Mouse (Mus musculus): Measurements from ENCODE around the gene Wdr47. TPM values are rescaled to one million over a fixed set of nuclear protein-coding genes. Genes with fewer than 3 reads are reported as not detected.

Gene Wdr47
- total and polyA plus RNA-seq, 3 experiments, result 2.5 to 3.8 TPM; not detected in 1

- TF ChIP-seq BHLHE40 (IDR thresholded peaks at IDR 0.05; ENCODE audit: borderline replicate concordance, low read depth, low read length) (no peak), RCOR1 (IDR thresholded peaks at IDR 0.05; ENCODE audit: low read depth, low read length) (no peak), MAFK (IDR thresholded peaks at IDR 0.05; ENCODE audit: borderline replicate concordance, low read depth, low read length) (no peak), CHD1 (IDR thresholded peaks at IDR 0.05; ENCODE audit: low read depth, low read length) (no peak), SIN3A (IDR thresholded peaks at IDR 0.05; ENCODE audit: low read length) (no peak), NELFE (IDR thresholded peaks at IDR 0.05; ENCODE audit: low read depth, low read length) (no peak), POLR2AphosphoS5 (IDR thresholded peaks at IDR 0.05; ENCODE audit: borderline replicate concordance, low read depth, low read length) (no peak), UBTF (IDR thresholded peaks at IDR 0.05; ENCODE audit: borderline replicate concordance, insufficient read depth, low read depth, low read length) (no peak), E2F4 (IDR thresholded peaks at IDR 0.05; ENCODE audit: borderline replicate concordance, low read depth, low read length) (no peak), POLR2AphosphoS2 (IDR thresholded peaks at IDR 0.05; ENCODE audit: low read length) (no peak), NRF1 (IDR thresholded peaks at IDR 0.05; ENCODE audit: insufficient read depth, low read depth, low read length, poor library complexity, severe bottlenecking) (no peak), ZKSCAN1 (IDR thresholded peaks at IDR 0.05; ENCODE audit: low read depth, low read length) (no peak), USF2 (IDR thresholded peaks at IDR 0.05; ENCODE audit: borderline replicate concordance in 1 of 2, insufficient read depth in 1 of 2, low read depth in 1 of 2, low read length in 2 of 2) (no peak), CHD2 (IDR thresholded peaks at IDR 0.05; ENCODE audit: low read length) (no peak), USF1 (IDR thresholded peaks at IDR 0.05; ENCODE audit: low read depth, low read length) (no peak), GABPA (IDR thresholded peaks at IDR 0.05; ENCODE audit: low read depth, low read length) (no peak), KAT2A (conservative IDR thresholded peaks at IDR 0.05; ENCODE audit: low read depth, low read length) (no peak)
- no peaks in the 10 kb centered on the region for H3K9me3 ChIP-seq (replicated peaks; ENCODE audit: insufficient read depth, low read length)
- no peak overlapping the region for H3K4me3 ChIP-seq (ENCODE audit: control insufficient read depth in 1 of 2, insufficient read depth in 1 of 2, low read depth in 2 of 2, low read length in 2 of 2)
- no peaks in the 10 kb centered on the region for H3K79me2 ChIP-seq (ENCODE audit: control insufficient read depth, insufficient read depth, low read length, poor library complexity)
- H3K36me3 ChIP-seq (ENCODE audit: control insufficient read depth in 1 of 2, insufficient read depth in 2 of 2, low read length in 2 of 2), result no peaks in the 10 kb centered on the region; a peak in 1 of 4 replicates
- no peaks in the 10 kb centered on the region for H3K27me3 ChIP-seq (ENCODE audit: control insufficient read depth in 1 of 2, insufficient read depth in 2 of 2, low read length in 2 of 2)
- H3K4me1 ChIP-seq (ENCODE audit: control insufficient read depth in 1 of 2, insufficient read depth in 2 of 2, low read length in 2 of 2), result no peaks in the 10 kb centered on the region
- H3K27ac ChIP-seq (ENCODE audit: control insufficient read depth, low read depth, low read length), result no peak overlapping the region
- no peak overlapping the region for H3K9ac ChIP-seq (ENCODE audit: control insufficient read depth, low read depth, low read length, poor library complexity, severe bottlenecking)
- no peak for DNase-seq (ENCODE audit: low read depth, low spot score)
Measured at GRCm38 (mm10) chr3:108689979-108690378, 98.9 kb downstream of the Wdr47 start.

DNA sequence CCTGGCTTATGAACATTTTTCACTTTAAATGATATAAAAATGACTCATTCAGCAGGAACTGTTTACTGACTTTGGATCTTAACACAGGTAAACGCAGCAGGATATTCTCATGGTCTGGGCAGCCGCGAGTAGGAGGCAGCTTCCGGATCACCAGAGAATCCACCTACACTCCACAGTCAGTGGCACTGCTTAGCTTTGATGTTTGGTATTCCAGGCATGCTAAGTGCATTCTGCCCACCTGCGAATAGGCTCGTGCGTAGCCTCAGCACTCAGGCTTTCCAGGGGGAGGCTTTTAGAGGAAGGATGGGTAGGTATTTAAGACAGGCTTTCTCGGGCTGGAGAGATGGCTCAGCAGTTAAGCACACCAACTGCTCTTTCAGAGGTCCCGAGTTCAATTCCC is 103.2 kb downstream of the Wdr47 start:
- H3K36me3 ChIP-seq (ENCODE audit: control insufficient read depth in 1 of 2, insufficient read depth in 2 of 2, low read length in 2 of 2), result peaks cover 0 to 8% of the 10 kb centered on the region in 2 experiments; a peak in 3 of 4 replicates
- no peak for DNase-seq (ENCODE audit: low read depth, low spot score)

More for the DNA sequence above, 103.2 kb downstream of the Wdr47 start:
- no peaks in the 10 kb centered on the region for H3K79me2 ChIP-seq (ENCODE audit: control insufficient read depth, insufficient read depth, low read length, poor library complexity)
- H3K9ac ChIP-seq (ENCODE audit: control insufficient read depth, low read depth, low read length, poor library complexity, severe bottlenecking), result no peak overlapping the region
- no peak overlapping the region for H3K4me3 ChIP-seq (ENCODE audit: control insufficient read depth in 1 of 2, insufficient read depth in 1 of 2, low read depth in 2 of 2, low read length in 2 of 2)
- no peak overlapping the region for H3K27ac ChIP-seq (ENCODE audit: control insufficient read depth, low read depth, low read length)
- no peaks in the 10 kb centered on the region for H3K27me3 ChIP-seq (ENCODE audit: control insufficient read depth in 1 of 2, insufficient read depth in 2 of 2, low read length in 2 of 2)
- TF ChIP-seq TCF12 (IDR thresholded peaks at IDR 0.05; ENCODE audit: low read depth, low read length), result no peak
- TF ChIP-seq MYC (IDR thresholded peaks at IDR 0.05; ENCODE audit: low read depth, low read length), result no peak
- no peak for TF ChIP-seq MXI1 (IDR thresholded peaks at IDR 0.05; ENCODE audit: low read depth, low read length)
- TF ChIP-seq TAL1 (IDR thresholded peaks at IDR 0.05; ENCODE audit: low read length), result no peak
- no peak for TF ChIP-seq GABPA (IDR thresholded peaks at IDR 0.05; ENCODE audit: low read depth, low read length)
- no peak for TF ChIP-seq CTCF (IDR thresholded peaks at IDR 0.05 in 2 of 3, conservative IDR thresholded peaks at IDR 0.05 in 1 of 3; ENCODE audit: control insufficient read depth in 1 of 3, insufficient read depth in 1 of 3, low read depth in 2 of 3, low read length in 3 of 3, poor library complexity in 1 of 3, severe bottlenecking in 1 of 3)
- no peak for TF ChIP-seq NRF1 (IDR thresholded peaks at IDR 0.05; ENCODE audit: insufficient read depth, low read depth, low read length, poor library complexity, severe bottlenecking)
- no peak for TF ChIP-seq E2F4 (IDR thresholded peaks at IDR 0.05; ENCODE audit: borderline replicate concordance, low read depth, low read length)
- TF ChIP-seq HCFC1 (IDR thresholded peaks at IDR 0.05; ENCODE audit: low read depth, low read length), result no peak
- no peak for TF ChIP-seq MAX (IDR thresholded peaks at IDR 0.05; ENCODE audit: low read length)
- no peak for TF ChIP-seq POLR2A (IDR thresholded peaks at IDR 0.05; ENCODE audit: control insufficient read depth in 1 of 2, insufficient read depth in 1 of 2, low read depth in 1 of 2, low read length in 2 of 2, poor library complexity in 1 of 2)
- TF ChIP-seq ZNF384 (IDR thresholded peaks at IDR 0.05; ENCODE audit: low read depth, low read length), result no peak
- TF ChIP-seq POLR2AphosphoS2 (IDR thresholded peaks at IDR 0.05; ENCODE audit: low read length), result no peak
- TF ChIP-seq USF2 (IDR thresholded peaks at IDR 0.05; ENCODE audit: borderline replicate concordance in 1 of 2, insufficient read depth in 1 of 2, low read depth in 1 of 2, low read length in 2 of 2), result no peak
- TF ChIP-seq MAFK (IDR thresholded peaks at IDR 0.05; ENCODE audit: borderline replicate concordance, low read depth, low read length), result no peak
- no peak for TF ChIP-seq MAZ (IDR thresholded peaks at IDR 0.05; ENCODE audit: low read depth, low read length)
- no peaks in the 10 kb centered on the region for H3K9me3 ChIP-seq (replicated peaks; ENCODE audit: insufficient read depth, low read length)
- H3K4me1 ChIP-seq (ENCODE audit: control insufficient read depth in 1 of 2, insufficient read depth in 2 of 2, low read length in 2 of 2), result peaks cover 0 to 3% of the 10 kb centered on the region in 2 experiments; a peak in 3 of 4 replicates

Data from MEL (cell line).